Mouse (Mus musculus): ENCODE data around the gene Akap7. TPM values are rescaled to one million over a fixed set of nuclear protein-coding genes. Genes with fewer than 3 reads are reported as not detected.

The Akap7 gene
- 5.6 and 12.2 TPM in 2 replicates for polyA plus RNA-seq (2012; rRNA removed)

GRCm38 (mm10) chr10:25307770-25308169, at the start of gene Akap7:
Gene Akap7 (minus strand): TSS chr10:25307870.
- WGBS = 91% methylated on average over 9 of the region's 9 CpGs
- no peak for TF ChIP-seq CTCF (IDR thresholded peaks at IDR 0.05; ENCODE audit: insufficient read depth, low read length)
- H3K4me1 ChIP-seq (ENCODE audit: control insufficient read depth, insufficient read depth, low read length) = no peaks in the 10 kb centered on the region
- no peak for DNase-seq
- no peak within 1 kb of the TSS for H3K4me3 ChIP-seq (replicated peaks; ENCODE audit: extremely low read depth, low read depth, low read length)

GRCm38 (mm10) chr10:25354390-25354789, 46.7 kb upstream of the Akap7 start:
- H3K4me1 ChIP-seq (ENCODE audit: control insufficient read depth, insufficient read depth, low read length) = no peaks in the 10 kb centered on the region
- no peak for DNase-seq
- 84% methylated on average over 7 of the region's 7 CpGs for WGBS
- TF ChIP-seq POLR2A (IDR thresholded peaks at IDR 0.05; ENCODE audit: borderline replicate concordance, extremely low read depth, low read depth, low read length) (no peak), CTCF (IDR thresholded peaks at IDR 0.05; ENCODE audit: insufficient read depth, low read length) (no peak)
- no peak overlapping the region for H3K4me3 ChIP-seq (replicated peaks; ENCODE audit: extremely low read depth, low read depth, low read length)

- H3K4me1 ChIP-seq (ENCODE audit: control insufficient read depth, insufficient read depth, low read length) = no peaks in the 10 kb centered on the region
- WGBS = 95% methylated on average over 3 of the region's 3 CpGs
- H3K4me3 ChIP-seq (replicated peaks; ENCODE audit: extremely low read depth, low read depth, low read length) = no peak overlapping the region
- DNase-seq = no peak
- TF ChIP-seq POLR2A (IDR thresholded peaks at IDR 0.05; ENCODE audit: borderline replicate concordance, extremely low read depth, low read depth, low read length) (no peak), CTCF (IDR thresholded peaks at IDR 0.05; ENCODE audit: insufficient read depth, low read length) (no peak)
Measured at GRCm38 (mm10) chr10:25353941-25354340, 46.3 kb upstream of the Akap7 start.

- Histone ChIP-seq H3K4me1 (ENCODE audit: control insufficient read depth, insufficient read depth, low read length) (no peaks in the 10 kb centered on the region), H3K4me3 (replicated peaks; ENCODE audit: extremely low read depth, low read depth, low read length) (no peak overlapping the region)
- DNase-seq = no peak
- no peak for TF ChIP-seq POLR2A (IDR thresholded peaks at IDR 0.05; ENCODE audit: borderline replicate concordance, extremely low read depth, low read depth, low read length)
- no peak for TF ChIP-seq CTCF (IDR thresholded peaks at IDR 0.05; ENCODE audit: insufficient read depth, low read length)
Measured at GRCm38 (mm10) chr10:25342801-25343200, 35.1 kb upstream of the Akap7 start.

GRCm38 (mm10) chr10:25340675-25341074, 33.0 kb upstream of the Akap7 start:
- TF ChIP-seq POLR2A (IDR thresholded peaks at IDR 0.05; ENCODE audit: borderline replicate concordance, extremely low read depth, low read depth, low read length) (no peak), CTCF (IDR thresholded peaks at IDR 0.05; ENCODE audit: insufficient read depth, low read length) (no peak)
- Histone ChIP-seq H3K4me1 (ENCODE audit: control insufficient read depth, insufficient read depth, low read length) (no peaks in the 10 kb centered on the region), H3K4me3 (replicated peaks; ENCODE audit: extremely low read depth, low read depth, low read length) (no peak overlapping the region)
- no peak for DNase-seq
- WGBS = 85% methylated on average over 5 of the region's 5 CpGs

GRCm38 (mm10) chr10:25333390-25334079, 25.9 kb upstream of the Akap7 start:
- WGBS = 37% methylated on average over 4 of the region's 4 CpGs
- H3K4me1 ChIP-seq (ENCODE audit: control insufficient read depth, insufficient read depth, low read length) = peaks cover 2% of the 10 kb centered on the region; the same call in 1 of the 2 replicates
- TF ChIP-seq POLR2A (IDR thresholded peaks at IDR 0.05; ENCODE audit: borderline replicate concordance, extremely low read depth, low read depth, low read length) = no peak
- no peak for TF ChIP-seq CTCF (IDR thresholded peaks at IDR 0.05; ENCODE audit: insufficient read depth, low read length)
- DNase-seq = no peak
- no peak overlapping the region for H3K4me3 ChIP-seq (replicated peaks; ENCODE audit: extremely low read depth, low read depth, low read length)

GRCm38 (mm10) chr10:25331321-25332049, 23.8 kb upstream of the Akap7 start:
- peaks cover 2% of the 10 kb centered on the region; the same call in 1 of the 2 replicates for H3K4me1 ChIP-seq (ENCODE audit: control insufficient read depth, insufficient read depth, low read length)
- H3K4me3 ChIP-seq (replicated peaks; ENCODE audit: extremely low read depth, low read depth, low read length) = peak overlapping the region; percentile 26
- WGBS = 28% methylated on average over 9 of the region's 9 CpGs
- no peak for DNase-seq
- TF ChIP-seq CTCF (IDR thresholded peaks at IDR 0.05; ENCODE audit: insufficient read depth, low read length) (no peak), POLR2A (IDR thresholded peaks at IDR 0.05; ENCODE audit: borderline replicate concordance, extremely low read depth, low read depth, low read length) (no peak)

- H3K4me1 ChIP-seq (ENCODE audit: control insufficient read depth, insufficient read depth, low read length) = peaks cover 2% of the 10 kb centered on the region; the same call in 1 of the 2 replicates
- WGBS = 86% methylated on average over 7 of the region's 7 CpGs
- H3K4me3 ChIP-seq (replicated peaks; ENCODE audit: extremely low read depth, low read depth, low read length) = no peak overlapping the region
- TF ChIP-seq CTCF (IDR thresholded peaks at IDR 0.05; ENCODE audit: insufficient read depth, low read length) = no peak
- no peak for TF ChIP-seq POLR2A (IDR thresholded peaks at IDR 0.05; ENCODE audit: borderline replicate concordance, extremely low read depth, low read depth, low read length)
- DNase-seq = no peak
Measured at GRCm38 (mm10) chr10:25330094-25330493, 22.4 kb upstream of the Akap7 start.

GRCm38 (mm10) chr10:25327511-25327910, 19.8 kb upstream of the Akap7 start:
- 77% methylated on average over 6 of the region's 6 CpGs for WGBS
- Histone ChIP-seq H3K4me3 (replicated peaks; ENCODE audit: extremely low read depth, low read depth, low read length) (no peak overlapping the region), H3K4me1 (ENCODE audit: control insufficient read depth, insufficient read depth, low read length) (peaks cover 2% of the 10 kb centered on the region; the same call in 1 of the 2 replicates)
- TF ChIP-seq POLR2A (IDR thresholded peaks at IDR 0.05; ENCODE audit: borderline replicate concordance, extremely low read depth, low read depth, low read length) = no peak
- TF ChIP-seq CTCF (IDR thresholded peaks at IDR 0.05; ENCODE audit: insufficient read depth, low read length) = no peak
- DNase-seq = no peak

- no peak for TF ChIP-seq CTCF (IDR thresholded peaks at IDR 0.05; ENCODE audit: insufficient read depth, low read length)
- TF ChIP-seq POLR2A (IDR thresholded peaks at IDR 0.05; ENCODE audit: borderline replicate concordance, extremely low read depth, low read depth, low read length) = no peak
- no peak overlapping the region for H3K4me3 ChIP-seq (replicated peaks; ENCODE audit: extremely low read depth, low read depth, low read length)
- no peak for DNase-seq
- 38% methylated on average over 4 of the region's 4 CpGs for WGBS
- no peaks in the 10 kb centered on the region for H3K4me1 ChIP-seq (ENCODE audit: control insufficient read depth, insufficient read depth, low read length)
Measured at GRCm38 (mm10) chr10:25325690-25326089, 18.0 kb upstream of the Akap7 start.

Measured in lung, adult 2 months (tissue).